In the genomic region with DNA sequence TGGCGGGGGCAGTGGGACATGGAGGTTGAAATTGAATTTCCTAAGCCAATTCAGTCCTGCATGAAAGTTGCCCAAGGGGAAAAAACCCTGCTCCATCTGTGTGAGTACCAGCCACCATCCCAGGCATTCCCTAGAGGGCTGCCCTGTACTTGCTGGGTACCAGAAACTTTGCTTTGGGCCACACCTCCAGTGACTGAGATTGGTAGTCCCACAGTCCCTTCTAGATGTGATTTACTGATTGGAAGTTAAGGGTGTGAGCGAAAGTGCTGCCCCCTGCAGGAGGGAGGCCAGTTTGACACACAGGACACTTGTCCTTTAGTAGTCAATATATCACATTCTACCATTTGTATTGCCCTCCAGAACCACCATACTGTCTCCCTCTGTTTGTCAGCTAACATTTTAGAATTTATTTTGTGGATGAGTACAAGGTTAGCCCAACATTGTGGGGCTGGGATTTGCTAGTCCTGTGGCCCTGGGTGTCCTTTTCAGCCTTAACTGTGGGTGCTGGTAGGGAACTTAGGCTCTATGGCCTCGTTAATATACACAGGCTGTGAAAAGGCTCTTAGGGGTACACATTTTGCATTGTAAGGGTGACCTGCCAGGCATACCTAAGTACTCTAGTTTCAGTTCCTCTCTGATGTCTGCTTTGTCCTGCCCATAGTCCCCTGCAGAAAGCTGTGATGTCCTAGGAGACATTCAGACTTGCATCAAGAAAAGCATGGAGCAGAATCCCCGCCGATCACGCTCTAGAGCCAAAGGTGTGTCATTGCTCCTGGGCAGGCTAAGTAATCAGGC, we compare ENCODE assay signal across 9 mouse cellular contexts. TPM values are rescaled to one million over a fixed set of nuclear protein-coding genes. Genes with fewer than 3 reads are reported as not detected.
A peak's percentile ranks its signal among the peaks of the same experiment; 100 is the strongest.
DNase-seq lines count a peak whose midpoint lies in the region; ATAC-seq and TF ChIP-seq lines count a peak whose summit lies in the region.
"Had no signal": no experiment of that assay in that cellular context is flagged by ENCODE, and none has a peak within 500 bp of the region (broad histone marks: within the 10 kb centered on the region; RNA-seq: fewer than 3 reads in every experiment).

No protein-coding gene starts in this region.

- H3K36me3 ChIP-seq in intestine, postnatal 0 days (ENCODE audit: control insufficient read depth, insufficient read depth): peaks cover 91% of the 10 kb centered on the region
- H3K36me3 ChIP-seq in intestine, embryonic 16.5 days (ENCODE audit: control insufficient read depth, insufficient read depth, low read length): peaks cover 64% of the 10 kb centered on the region

- WGBS in intestine, postnatal 0 days: 84% methylated on average over 6 of the region's 6 CpGs
- 87% methylated on average over 6 of the region's 6 CpGs for WGBS in intestine, embryonic 16.5 days

- peak; percentile 81 for DNase-seq in WW6 (ENCODE audit: low read depth, low spot score)
- DNase-seq in kidney, postnatal 25 days: peak; percentile 57 to 65
- DNase-seq in retina, postnatal 1 day: peak; percentile 64
- DNase-seq in ovary, postnatal 14 days (ENCODE audit: low spot score): no peak
- no peak for DNase-seq in left cerebral cortex, adult 18-20 months (ENCODE audit: low spot score in 2 of 2)

- no peak for ATAC-seq in intestine, postnatal 0 days
- no peak for ATAC-seq in intestine, embryonic 16.5 days
- peak; percentile 49 for ATAC-seq in CD4-positive, CD25-positive, alpha-beta regulatory T cell, adult 4 months

- H3K9me3 ChIP-seq in intestine, postnatal 0 days (ENCODE audit: control insufficient read depth): no peaks in the 10 kb centered on the region
- H3K9me3 ChIP-seq in intestine, embryonic 16.5 days (ENCODE audit: control insufficient read depth, low read length): no peaks in the 10 kb centered on the region

- H3K4me1 ChIP-seq in intestine, postnatal 0 days (replicated peaks; ENCODE audit: control insufficient read depth, insufficient read depth, low read length): peaks cover 7% of the 10 kb centered on the region; the same call in 1 of the 2 replicates
- H3K4me1 ChIP-seq in intestine, embryonic 16.5 days (ENCODE audit: control insufficient read depth, insufficient read depth, low read length): peaks cover 7% of the 10 kb centered on the region; the same call in 1 of the 2 replicates

- no peak overlapping the region for H3K9ac ChIP-seq in intestine, postnatal 0 days (ENCODE audit: low read depth, low read length)
- no peak overlapping the region for H3K9ac ChIP-seq in intestine, embryonic 16.5 days (ENCODE audit: low read depth, low read length)

- H3K27me3 ChIP-seq in intestine, postnatal 0 days (replicated peaks; ENCODE audit: control insufficient read depth, insufficient read depth, low read length): no peaks in the 10 kb centered on the region
- H3K27me3 ChIP-seq in intestine, embryonic 16.5 days (replicated peaks; ENCODE audit: control insufficient read depth, insufficient read depth, low read length): no peaks in the 10 kb centered on the region

- H3K27ac ChIP-seq in intestine, postnatal 0 days (ENCODE audit: low read depth, low read length): 0 out of 2 replicates have a peak overlapping the region, but pooled peaks have one; percentile 7
- H3K27ac ChIP-seq in intestine, embryonic 16.5 days (ENCODE audit: low read length): no peak overlapping the region

- peak; percentile 83 for TF ChIP-seq CTCF in intestine, postnatal 0 days (IDR thresholded peaks at IDR 0.05; ENCODE audit: low read depth)

- no peak overlapping the region for H3K4me2 ChIP-seq in intestine, postnatal 0 days (replicated peaks; ENCODE audit: low read depth)
- H3K4me2 ChIP-seq in intestine, embryonic 16.5 days (ENCODE audit: low read depth, low read length): no peak overlapping the region

- no peak overlapping the region for H3K4me3 ChIP-seq in intestine, postnatal 0 days (ENCODE audit: low read depth, low read length)
- H3K4me3 ChIP-seq in intestine, embryonic 16.5 days (ENCODE audit: low read length): no peak overlapping the region
- H3K4me3 ChIP-seq: erythroblast, embryonic 14.5 days had no signal

RNA-seq across cellular contexts. Expression of gene Mybbp1a, which starts 5.4 kb away (rescaled TPM):
- polyA plus RNA-seq in intestine, postnatal 0 days (2015; fragmentation: Nextera tagmentation; extraction: Ambion mirVana): 37.3 and 40.7 TPM in 2 replicates
- polyA plus RNA-seq in intestine, embryonic 16.5 days (2015; fragmentation: Nextera tagmentation; extraction: Ambion mirVana): 119 and 141 TPM in 2 replicates
- polyA plus RNA-seq in CD4-positive, CD25-positive, alpha-beta regulatory T cell, adult 4 months (2017; shearing (Covaris generic)): 100 to 1,000 TPM in 1 of 2 experiments, 10 to 100 TPM in 1; 73.7 to 102 TPM
- 10 to 100 TPM; 53.3 to 53.6 TPM for total RNA-seq in left cerebral cortex, adult 18-20 months (2021)

RNA-seq across cellular contexts. Expression of gene Ggt6, which starts 11.2 kb away (rescaled TPM):
- polyA plus RNA-seq in intestine, postnatal 0 days (2015; fragmentation: Nextera tagmentation; extraction: Ambion mirVana): 8.1 and 8.6 TPM in 2 replicates
- 19.2 and 21.2 TPM in 2 replicates for polyA plus RNA-seq in intestine, embryonic 16.5 days (2015; fragmentation: Nextera tagmentation; extraction: Ambion mirVana)
- polyA plus RNA-seq in CD4-positive, CD25-positive, alpha-beta regulatory T cell, adult 4 months (2017; shearing (Covaris generic)): not detected
- under 1 TPM in 1 of 2 experiments, not detected in 1; 0.23 TPM for total RNA-seq in left cerebral cortex, adult 18-20 months (2021)
- polyA plus RNA-seq: erythroblast, embryonic 14.5 days had no signal

RNA-seq across cellular contexts. Expression of gene Smtnl2, which starts 35.0 kb away (rescaled TPM):
- polyA plus RNA-seq in intestine, postnatal 0 days (2015; fragmentation: Nextera tagmentation; extraction: Ambion mirVana): 7.8 and 8.1 TPM in 2 replicates
- 27.3 and 28.9 TPM in 2 replicates for polyA plus RNA-seq in intestine, embryonic 16.5 days (2015; fragmentation: Nextera tagmentation; extraction: Ambion mirVana)
- under 1 TPM in 1 of 2 experiments, not detected in 1; 0.23 TPM for polyA plus RNA-seq in CD4-positive, CD25-positive, alpha-beta regulatory T cell, adult 4 months (2017; shearing (Covaris generic))
- 1 to 10 TPM in 1 of 2 experiments, under 1 TPM in 1; 0.61 to 1.3 TPM for total RNA-seq in left cerebral cortex, adult 18-20 months (2021)
- polyA plus RNA-seq: erythroblast, embryonic 14.5 days had no signal

RNA-seq across cellular contexts. Expression of gene Spns2, which starts 43.2 kb away (rescaled TPM):
- polyA plus RNA-seq in intestine, postnatal 0 days (2015; fragmentation: Nextera tagmentation; extraction: Ambion mirVana): 19.8 and 20.5 TPM in 2 replicates
- polyA plus RNA-seq in intestine, embryonic 16.5 days (2015; fragmentation: Nextera tagmentation; extraction: Ambion mirVana): 5.9 and 7.5 TPM in 2 replicates
- not detected for polyA plus RNA-seq in CD4-positive, CD25-positive, alpha-beta regulatory T cell, adult 4 months (2017; shearing (Covaris generic))
- 10 to 100 TPM; 53.7 to 55.4 TPM for total RNA-seq in left cerebral cortex, adult 18-20 months (2021)

Comparison
In these comparisons a context has a peak if more than half of its experiments do, and no peak if none do; other contexts are left out.
1. DNase-seq: peak in WW6 (single experiment), kidney, postnatal 25 days (2 of 2) and retina, postnatal 1 day (single experiment); none in ovary, postnatal 14 days (single experiment) and left cerebral cortex, adult 18-20 months (0 of 2).